Mouse (Mus musculus) myocyte (in vitro differentiated cells): ENCODE data around the gene Espn.
A peak's percentile ranks its signal among the peaks of the same experiment; 100 is the strongest.

ENCODE experiments used
- E2F4 ChIP-seq: IDR thresholded peaks from one replicate; pipeline ENCODE4 v1.6.1; 2011; ENCODE audit warnings: mild to moderate bottlenecking, control low read depth, moderate library complexity; ENCODE audit not compliant: insufficient read depth
- MYOD1 ChIP-seq, 3 experiments: IDR thresholded peaks; one replicate each; pipeline ENCODE4 v1.6.1; 2011; ENCODE audit warnings: control low read depth in 2 of 3, low read depth in 2 of 3, mild to moderate bottlenecking in 2 of 3, moderate library complexity in 1 of 3; ENCODE audit not compliant: insufficient read length in 2 of 3, control insufficient read depth in 1 of 3
- POLR2A ChIP-seq: IDR thresholded peaks from one replicate; pipeline ENCODE4 v1.6.1; 2011; ENCODE audit warnings: low read depth, mild to moderate bottlenecking, control low read depth, moderate library complexity; ENCODE audit not compliant: insufficient read length
- POLR2AphosphoS2 ChIP-seq: IDR thresholded peaks from one replicate; pipeline ENCODE4 v1.6.1; 2011; ENCODE audit warnings: low read depth, control low read depth; ENCODE audit not compliant: insufficient read length
- SRF ChIP-seq: IDR thresholded peaks from one replicate; pipeline ENCODE4 v1.6.1; 2011; ENCODE audit warnings: low read depth; ENCODE audit not compliant: control insufficient read depth, insufficient read length
- TCF12 ChIP-seq: IDR thresholded peaks from one replicate; pipeline ENCODE4 v1.6.1; 2011; ENCODE audit warnings: mild to moderate bottlenecking, control low read depth; ENCODE audit not compliant: poor library complexity, insufficient read depth, severe bottlenecking
- TCF3 ChIP-seq: IDR thresholded peaks from one replicate; pipeline ENCODE4 v1.6.1; 2011; ENCODE audit warnings: low read depth, control low read depth; ENCODE audit not compliant: insufficient read length
- USF1 ChIP-seq: IDR thresholded peaks from one replicate; pipeline ENCODE4 v1.6.1; 2011; ENCODE audit warnings: low read depth, mild to moderate bottlenecking, control low read depth, moderate library complexity

DNA sequence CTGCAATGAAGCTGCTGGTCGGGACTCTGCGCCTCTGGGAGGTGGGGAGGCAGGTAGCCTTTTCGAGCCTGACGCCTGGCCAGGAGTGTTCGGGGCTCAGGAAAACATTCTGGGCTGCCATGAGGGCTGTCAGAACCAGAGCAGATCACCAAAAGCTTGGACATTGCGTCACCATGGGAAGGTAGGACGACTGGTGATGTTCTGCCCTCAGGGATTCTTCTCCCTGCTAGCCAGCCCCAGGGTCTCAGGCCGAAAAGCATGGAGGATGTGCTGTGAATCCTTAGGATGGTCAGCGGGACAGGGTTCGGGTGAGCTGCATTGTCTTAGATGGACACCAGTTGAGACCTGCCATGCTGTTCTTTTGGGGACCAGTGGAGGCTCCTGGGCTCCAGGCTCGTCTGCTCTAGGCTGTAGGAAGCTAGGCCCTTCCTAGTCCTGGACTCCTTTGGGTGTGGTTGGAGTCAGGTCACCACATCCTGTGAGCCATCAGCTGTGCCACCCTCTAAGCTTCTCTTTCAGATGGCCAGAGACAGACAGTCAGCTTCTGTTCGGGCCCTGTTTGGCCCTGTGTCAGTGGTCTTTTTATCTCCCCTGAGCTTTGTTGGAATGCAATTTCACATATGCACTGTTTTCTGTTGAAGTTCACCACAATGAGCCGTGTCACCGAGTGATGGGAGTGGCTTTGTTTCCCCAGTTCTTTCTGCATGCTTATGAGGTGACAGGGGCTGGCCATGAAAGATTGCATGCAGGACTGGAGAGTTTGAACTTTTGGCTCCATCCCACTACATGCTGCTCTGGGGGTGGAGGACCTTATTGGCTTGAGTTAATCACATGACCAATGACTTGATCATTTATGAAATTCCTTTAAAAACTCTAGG lies 34.3 kb upstream of the Espn start:
- TF ChIP-seq SRF (no peak), USF1 (peak; percentile 88), E2F4 (no peak), POLR2A (peak; percentile 65), POLR2AphosphoS2 (peak; percentile 70), TCF3 (no peak), TCF12 (no peak), MYOD1 (IDR thresholded peaks at IDR 0.05; ENCODE audit: control insufficient read depth in 1 of 3, insufficient read length in 2 of 3, low read depth in 2 of 3) (peak in 2 of 3 experiments; percentile 27 to 57)
